Mouse (Mus musculus) stomach, postnatal 0 days (tissue): ENCODE measurements around the gene Fau. TPM values are rescaled to one million over a fixed set of nuclear protein-coding genes. Genes with fewer than 3 reads are reported as not detected.

Source experiments
- ATAC-seq: fragments of 200-750 bp; cut with Nextera tagmentation; 2 replicates; pipeline ENCODE4 v1.8.0; 2017; ENCODE audit not compliant: low FRiP score, low TSS enrichment
- DNase-seq: peaks from one replicate; pipeline ENCODE4 v3.0.0-alpha.2; 2016; ENCODE audit warnings: low spot score
- H3K27ac ChIP-seq: fragments of 300-500 bp; sonication (generic); replicated peaks from 2 replicates; pipeline ENCODE4 v1.5.1; 2014; ENCODE audit warnings: mild to moderate bottlenecking, control low read depth
- H3K27me3 ChIP-seq: fragments of 300-500 bp; sonication (generic); 2 replicates; pipeline ENCODE4 v1.6.1; 2014; ENCODE audit warnings: low read length; ENCODE audit not compliant: control insufficient read depth, insufficient read depth
- H3K36me3 ChIP-seq: fragments of 300-500 bp; sonication (generic); 2 replicates; pipeline ENCODE4 v1.6.1; 2014; ENCODE audit warnings: low read length, mixed read lengths; ENCODE audit not compliant: control insufficient read depth, insufficient read depth
- H3K4me1 ChIP-seq: fragments of 300-500 bp; sonication (generic); replicated peaks from 2 replicates; pipeline ENCODE4 v1.6.1; 2014; ENCODE audit warnings: antibody characterized with exemption; ENCODE audit not compliant: control insufficient read depth, insufficient read depth
- H3K4me2 ChIP-seq: fragments of 300-500 bp; sonication (generic); replicated peaks from 2 replicates; pipeline ENCODE4 v1.6.1; 2014; ENCODE audit warnings: low read depth, mild to moderate bottlenecking, control low read depth, moderate library complexity
- H3K4me3 ChIP-seq: fragments of 300-500 bp; sonication (generic); 2 replicates; pipeline ENCODE4 v1.5.1; 2014; ENCODE audit warnings: low read depth, low read length, control low read depth
- H3K9ac ChIP-seq: fragments of 300-500 bp; sonication (generic); 2 replicates; pipeline ENCODE4 v1.6.1; 2014; ENCODE audit warnings: mild to moderate bottlenecking, low read length, control low read depth, mixed read lengths
- H3K9me3 ChIP-seq: fragments of 300-500 bp; sonication (generic); 2 replicates; pipeline ENCODE4 v1.6.1; 2016; ENCODE audit warnings: low read length; ENCODE audit not compliant: control insufficient read depth
- CTCF ChIP-seq: IDR thresholded peaks from 2 replicates; pipeline ENCODE4 v1.5.1; 2016; ENCODE audit warnings: antibody characterized with exemption, low read depth, mild to moderate bottlenecking, moderate library complexity
- EP300 ChIP-seq: optimal IDR thresholded peaks from 2 replicates; pipeline ENCODE3; 2016; ENCODE audit warnings: antibody characterized with exemption
- WGBS: fragments of 180-500 bp; shearing (Covaris S2); extraction: QIAGEN DNeasy Blood & Tissue Kit; methylation state at CpG from one replicate; pipeline ENCODE4 v1.1.7; 2014; 5-methylcytosine and 5-hydroxymethylcytosine counted together
- polyA plus RNA-seq: library from polyadenylated mRNA; unstranded; fragments of >200 nt; fragmentation: Nextera tagmentation; extraction: Ambion mirVana; gene quantifications from 2 replicates; pipeline ENCODE4 v1.2.1, GENCODE M21; 2015

The Fau gene
- polyA plus RNA-seq, 1 experiment from 2014 or later = 857 TPM

- peak; percentile 92 for DNase-seq
- Histone ChIP-seq H3K9ac (peak overlapping the region; percentile 50), H3K4me3 (peak overlapping the region; percentile 31), H3K27me3 (no peaks in the 10 kb centered on the region), H3K36me3 (peaks cover 5% of the 10 kb centered on the region), H3K27ac (peak overlapping the region; percentile 37), H3K4me1 (peaks cover 10% of the 10 kb centered on the region), H3K4me2 (peak overlapping the region; percentile 76), H3K9me3 (no peaks in the 10 kb centered on the region)
- 1% methylated on average over 30 of the region's 30 CpGs for WGBS
- TF ChIP-seq EP300 (no peak), CTCF (peak; percentile 86)
- ATAC-seq = peak; percentile 63
Measured at GRCm38 (mm10) chr19:6067011-6067723, 9.5 kb downstream of the Fau start.

GRCm38 (mm10) chr19:6067724-6068415 is 10.2 kb downstream of the Fau start, which contains the start of gene Tm7sf2:
Tm7sf2 (minus strand) TSS chr19:6068373.
- Histone ChIP-seq H3K27ac (peak within 1 kb of the TSS; percentile 56), H3K36me3 (peaks cover 5% of the 10 kb centered on the region), H3K4me3 (peak within 1 kb of the TSS; percentile 31), H3K9ac (peak within 1 kb of the TSS; percentile 50), H3K9me3 (no peaks in the 10 kb centered on the region), H3K4me1 (peaks cover 5% of the 10 kb centered on the region; the same call in 1 of the 2 replicates), H3K27me3 (no peaks in the 10 kb centered on the region), H3K4me2 (peak within 1 kb of the TSS; percentile 76)
- DNase-seq (peak; percentile 95), ATAC-seq (peak; percentile 90)
- peak; percentile 27; the same call in 1 of the 2 replicates for TF ChIP-seq CTCF
- TF ChIP-seq EP300 = no peak
- WGBS = 8% methylated on average over 33 of the region's 33 CpGs

DNA sequence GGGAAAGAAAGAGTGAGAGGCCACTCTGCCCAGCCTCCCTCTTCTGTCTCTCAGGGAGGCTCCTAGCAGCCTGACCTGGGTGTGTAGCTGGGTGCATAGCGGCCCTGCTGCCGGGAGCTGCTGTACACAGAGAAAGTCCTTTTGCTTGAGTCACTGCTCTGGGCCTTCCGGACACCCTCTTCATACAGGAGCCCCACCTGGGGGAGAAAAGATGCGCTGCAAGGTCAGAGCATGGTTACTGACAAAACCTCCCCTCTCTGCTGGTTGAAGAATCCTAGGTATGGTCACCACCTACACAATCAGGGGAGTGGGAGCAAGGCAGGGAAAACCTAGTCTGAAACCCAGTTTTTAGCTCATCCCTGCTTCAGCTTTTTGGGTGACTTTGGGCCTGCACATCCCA is 11.3 kb downstream of the Fau start:
- Histone ChIP-seq H3K27me3 (no peaks in the 10 kb centered on the region), H3K36me3 (peaks cover 7% of the 10 kb centered on the region), H3K9me3 (no peaks in the 10 kb centered on the region), H3K9ac (no peak overlapping the region), H3K27ac (no peak overlapping the region), H3K4me3 (no peak overlapping the region), H3K4me1 (peaks cover 5% of the 10 kb centered on the region; the same call in 1 of the 2 replicates), H3K4me2 (no peak overlapping the region)
- TF ChIP-seq EP300 (no peak), CTCF (0 out of 2 replicates have a peak, but pooled peaks have one; percentile 24)
- DNase-seq (no peak), ATAC-seq (no peak)
- 46% methylated on average over 4 of the region's 4 CpGs for WGBS

GRCm38 (mm10) chr19:6069851-6070250 is 12.2 kb downstream of the Fau start:
- 90% methylated on average over 10 of the region's 10 CpGs for WGBS
- H3K4me1 ChIP-seq = peaks cover 5% of the 10 kb centered on the region; the same call in 1 of the 2 replicates
- H3K9ac ChIP-seq = no peak overlapping the region
- H3K9me3 ChIP-seq = no peaks in the 10 kb centered on the region
- no peak overlapping the region for H3K4me3 ChIP-seq
- no peak for TF ChIP-seq CTCF
- no peak for TF ChIP-seq EP300
- no peak overlapping the region for H3K4me2 ChIP-seq
- DNase-seq (no peak), ATAC-seq (no peak)
- H3K36me3 ChIP-seq = peaks cover 7% of the 10 kb centered on the region
- H3K27ac ChIP-seq = no peak overlapping the region
- no peaks in the 10 kb centered on the region for H3K27me3 ChIP-seq

- TF ChIP-seq CTCF = no peak
- TF ChIP-seq EP300 = no peak
- peaks cover 7% of the 10 kb centered on the region for H3K36me3 ChIP-seq
- H3K9ac ChIP-seq = no peak overlapping the region
- no peak overlapping the region for H3K27ac ChIP-seq
- peaks cover 5% of the 10 kb centered on the region; the same call in 1 of the 2 replicates for H3K4me1 ChIP-seq
- H3K27me3 ChIP-seq = no peaks in the 10 kb centered on the region
- H3K9me3 ChIP-seq = no peaks in the 10 kb centered on the region
- ATAC-seq (no peak), DNase-seq (no peak)
- no peak overlapping the region for H3K4me2 ChIP-seq
- no peak overlapping the region for H3K4me3 ChIP-seq
- WGBS = 91% methylated on average over 31 of the region's 31 CpGs
Measured at GRCm38 (mm10) chr19:6070571-6071250, 13.1 kb downstream of the Fau start.
